Mouse (Mus musculus) bone marrow macrophage, adult 2 months (primary cell): ENCODE measurements around the gene Klf2.

Experiments used
- CTCF ChIP-seq: IDR thresholded peaks from 2 replicates; pipeline ENCODE4 v1.5.1; 2012; ENCODE audit warnings: low read depth, mild to moderate bottlenecking, low read length, moderate library complexity
- POLR2A ChIP-seq: IDR thresholded peaks from 2 replicates; pipeline ENCODE4 v1.6.1; 2012; ENCODE audit warnings: mild to moderate bottlenecking, low read depth, low read length, borderline replicate concordance

DNA sequence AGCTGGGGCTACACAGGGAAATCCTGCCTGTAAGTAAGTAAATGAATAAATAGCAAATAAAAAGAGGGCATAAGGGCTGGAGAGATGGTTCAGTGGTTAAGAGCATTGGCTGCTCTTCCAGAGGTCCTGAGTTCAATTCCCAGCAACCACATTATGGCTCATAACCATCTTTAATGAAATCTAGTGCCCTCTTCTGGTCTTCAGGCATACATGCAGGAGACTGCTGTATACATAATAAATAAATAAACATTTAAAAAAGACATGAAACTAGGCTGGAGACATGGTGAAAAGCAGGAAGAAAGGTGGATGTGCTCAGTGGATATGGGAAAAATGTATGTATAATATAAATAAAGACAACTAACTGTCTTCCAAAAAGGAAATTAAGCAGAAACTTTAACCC, 25.5 kb upstream of the Klf2 start:
- TF ChIP-seq POLR2A (no peak), CTCF (no peak)
